Mouse (Mus musculus): Measurements from ENCODE around the gene Spryd3.

DNA sequence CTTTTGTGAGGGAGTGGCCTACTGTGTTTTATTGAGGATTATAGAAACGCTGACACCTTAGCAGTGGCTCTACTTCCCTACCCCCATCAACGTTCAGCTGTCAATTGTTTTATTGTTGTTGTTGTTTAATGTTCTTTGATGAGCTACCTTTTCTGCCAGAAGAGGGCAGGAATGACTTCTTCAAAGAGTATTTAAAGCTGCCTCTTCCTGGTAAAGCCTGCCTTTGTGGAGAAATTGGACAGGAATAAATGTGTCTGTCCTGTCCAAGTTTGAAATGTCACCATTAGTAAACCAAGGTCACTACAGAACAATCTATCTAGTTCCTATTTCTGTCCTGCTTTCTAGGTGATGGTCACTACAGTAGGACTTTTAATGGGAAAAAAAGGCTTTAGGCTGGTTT lies 41.9 kb downstream of the Spryd3 start:
- TF ChIP-seq POLR2A (IDR thresholded peaks at IDR 0.05; ENCODE audit: control insufficient read depth, extremely low read depth, insufficient read depth, low read length, poor library complexity) = no peak
- no peak for TF ChIP-seq CTCF (IDR thresholded peaks at IDR 0.05; ENCODE audit: borderline replicate concordance, control insufficient read depth, extremely low read depth, insufficient read depth, low read length, poor library complexity)

Measured in thymus, adult 2 months (tissue).